Mouse (Mus musculus) thymus, postnatal 25 days (tissue): ENCODE measurements around the gene Zfp420.

Experiments used
- DNase-seq: peaks from one replicate; pipeline ENCODE4 v3.0.0; 2022

The Zfp420 gene

DNA sequence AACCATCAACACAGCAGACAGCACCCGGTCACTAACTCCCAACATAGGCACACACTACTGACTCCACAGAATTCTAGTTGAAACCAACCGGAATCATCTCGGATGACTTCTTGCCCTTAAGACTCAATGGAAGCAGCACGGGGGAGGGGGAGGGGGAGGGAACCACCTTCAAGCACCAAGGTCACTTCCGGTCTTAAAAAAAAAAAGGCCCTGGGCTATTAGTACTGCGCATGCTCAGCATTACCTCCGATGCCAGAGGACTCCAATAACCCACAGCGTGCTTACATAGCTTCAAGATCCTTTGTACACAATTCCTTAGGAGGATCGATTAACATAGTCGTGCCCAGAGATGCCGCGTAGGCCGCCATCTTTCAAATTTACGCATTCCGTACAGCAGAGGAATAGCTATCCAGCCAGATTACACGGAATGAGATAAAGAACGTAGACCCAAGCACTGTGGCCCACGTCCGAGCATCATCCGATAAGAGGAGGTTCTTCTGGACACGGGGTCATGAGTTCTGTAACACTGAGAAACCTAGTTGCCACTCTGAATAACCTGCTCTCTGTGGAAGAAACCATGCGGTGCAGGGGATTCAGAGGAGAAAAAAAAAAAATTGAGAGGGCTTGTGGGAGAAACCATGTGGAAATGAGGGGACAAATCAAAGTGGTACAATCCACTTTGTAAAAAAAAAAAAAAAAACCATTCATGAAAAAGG, 46.3 kb downstream of the Zfp420 start, which contains the start of gene Zfp27:
TSS of gene Zfp27 (minus strand) at position 607 of the 716 bp plus-strand sequence.
- peak; percentile 56 for DNase-seq

DNA sequence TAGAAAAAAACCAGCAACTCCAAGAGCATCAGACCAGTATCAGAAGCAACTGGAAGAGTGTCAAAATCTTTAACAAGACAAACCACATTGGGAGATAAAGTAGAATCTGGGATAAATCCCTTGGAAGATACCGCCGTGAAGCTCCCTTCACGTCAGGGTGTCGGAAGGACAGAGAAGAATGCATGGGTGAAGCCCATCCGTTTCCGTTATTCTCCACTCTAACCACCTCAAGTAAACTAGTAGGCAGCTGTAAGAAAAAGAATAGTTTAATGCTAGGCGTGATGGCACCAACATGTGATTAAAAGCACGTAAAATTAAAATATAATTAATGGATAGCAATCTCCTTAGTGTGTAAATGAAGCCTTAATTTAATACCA, 46.9 kb downstream of the Zfp420 start:
- no peak for DNase-seq

DNA sequence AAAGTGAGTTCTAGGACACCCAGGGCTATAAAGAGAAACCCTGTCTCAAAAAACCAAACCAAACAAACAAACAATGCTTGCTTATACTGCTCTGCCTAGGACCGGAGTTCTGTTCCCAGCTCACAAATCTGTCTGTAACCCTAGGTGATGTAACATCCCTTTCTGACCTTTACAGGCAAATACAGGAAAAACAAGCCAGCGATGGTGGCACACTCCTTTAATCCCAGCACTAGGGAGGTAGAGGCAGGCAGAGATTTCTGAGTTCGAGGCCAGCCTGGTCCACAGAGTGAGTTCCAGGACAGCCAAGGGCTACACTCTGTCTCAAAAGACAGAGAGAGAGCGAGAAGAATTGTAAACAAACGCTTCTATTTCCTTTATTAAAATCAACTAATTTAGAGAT, 47.4 kb downstream of the Zfp420 start:
- DNase-seq: no peak

DNA sequence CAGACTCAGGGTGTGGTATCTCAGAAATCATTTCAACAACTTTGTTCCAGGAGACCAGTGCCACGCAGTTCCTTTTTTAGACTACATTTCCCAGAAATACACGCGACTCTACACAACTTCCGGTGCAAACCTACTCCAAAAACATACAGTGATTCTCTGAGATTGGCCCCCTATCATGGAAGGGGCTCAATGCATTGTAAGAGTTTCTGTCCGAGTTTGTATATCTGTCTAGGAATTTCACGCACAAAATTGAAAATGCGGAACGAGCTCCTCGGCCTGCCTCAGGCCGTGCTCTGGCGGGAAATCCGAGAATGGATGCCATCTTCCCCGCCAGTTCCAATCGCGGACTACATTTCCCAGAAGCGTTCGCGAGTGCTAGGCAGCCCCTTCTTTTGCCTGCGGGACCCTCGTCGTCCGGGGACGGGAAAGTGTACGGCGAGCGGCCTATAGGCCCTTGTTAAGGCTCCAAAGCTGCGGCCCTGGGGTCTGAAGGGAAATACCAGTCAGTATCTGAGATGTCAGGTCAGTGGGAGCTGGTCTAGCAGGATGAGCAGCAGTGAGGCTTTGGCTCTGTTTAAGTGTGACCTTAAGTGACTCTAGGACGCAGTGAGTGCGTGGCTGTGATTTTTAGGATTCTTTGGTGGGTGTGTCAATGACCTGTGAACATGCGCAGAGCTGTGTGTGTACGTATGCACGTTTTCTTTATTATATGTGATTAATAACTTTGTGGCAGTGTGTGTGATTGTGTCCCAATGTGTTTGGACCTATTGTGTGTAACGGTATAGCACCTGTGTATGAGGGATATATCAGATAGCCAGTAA, 48.6 kb downstream of the Zfp420 start, which contains the start of gene Zfp383:
TSS of gene Zfp383 (plus strand) at position 94 of the 821 bp plus-strand sequence.
- peak; percentile 80 for DNase-seq

DNA sequence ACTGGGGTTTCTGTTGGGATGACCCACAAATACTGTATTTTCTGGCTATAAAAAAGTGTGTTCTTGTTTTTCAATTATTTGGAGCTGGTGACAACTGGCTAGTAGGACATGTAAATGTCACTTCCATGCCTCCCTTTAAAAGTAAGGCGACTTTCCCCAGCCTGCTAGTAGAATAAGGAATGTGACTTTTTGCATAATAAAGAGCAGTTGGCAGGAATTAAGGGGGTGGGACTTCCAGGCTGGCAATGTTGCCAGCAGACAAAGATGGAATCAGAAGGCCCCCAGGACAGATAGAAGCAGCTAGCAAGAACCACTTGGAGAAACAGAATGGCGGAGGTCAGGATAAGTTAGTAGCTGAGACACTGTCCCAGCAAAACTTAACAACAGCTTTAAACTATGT, 50.5 kb downstream of the Zfp420 start:
- DNase-seq: no peak

DNA sequence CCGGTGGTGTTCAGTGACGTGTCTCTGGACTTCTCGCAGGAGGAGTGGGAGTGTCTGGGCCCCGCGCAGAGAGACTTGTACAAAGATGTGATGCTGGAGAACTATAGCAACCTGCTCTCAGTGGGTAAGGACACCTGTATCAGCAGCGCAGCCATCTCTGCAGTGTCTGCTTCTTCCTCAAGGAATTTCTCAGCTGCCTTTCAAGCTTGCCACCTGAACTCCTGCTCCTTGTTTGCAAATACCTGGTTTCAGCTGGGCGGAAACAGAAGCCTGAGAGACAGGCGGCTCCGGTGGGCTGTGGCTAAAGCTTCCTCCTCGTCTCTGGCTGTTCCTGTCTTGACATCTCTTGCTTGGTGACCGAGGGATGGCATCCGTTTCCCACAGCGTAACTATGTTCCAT, 52.4 kb downstream of the Zfp420 start:
- DNase-seq: no peak

DNA sequence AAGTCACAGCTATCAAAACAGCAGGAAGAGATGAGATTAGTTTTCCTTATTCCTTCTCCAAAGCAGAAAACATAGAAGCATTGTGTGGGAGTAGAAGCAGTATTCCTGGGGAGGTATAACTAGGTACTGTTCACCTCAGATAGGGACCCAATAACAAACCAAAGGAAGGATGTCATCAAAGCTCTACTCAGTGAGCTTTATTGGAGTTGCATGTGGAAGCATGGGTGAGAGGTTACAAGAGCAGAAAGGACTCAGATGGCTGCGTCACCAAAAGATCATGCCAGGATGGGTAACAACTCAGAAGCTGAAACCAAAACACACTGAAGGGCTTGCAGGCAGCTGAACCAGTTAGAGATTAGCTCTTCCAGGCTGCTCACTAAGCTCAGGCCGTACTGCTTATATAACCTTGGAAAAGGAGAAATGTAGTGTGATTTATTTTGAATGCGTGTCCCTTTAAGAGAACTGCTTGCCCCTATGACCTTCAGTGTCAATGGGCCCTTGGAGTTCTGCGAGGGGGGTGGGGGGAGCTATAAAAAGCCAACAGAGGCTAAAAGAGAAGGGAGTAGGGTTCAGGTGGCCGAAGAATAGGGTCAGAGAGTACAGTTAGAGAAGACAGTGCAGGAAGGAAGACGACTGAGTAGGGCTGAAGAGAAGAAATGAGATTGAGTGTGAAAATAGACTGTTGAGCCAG, 57.7 kb downstream of the Zfp420 start:
- no peak for DNase-seq

DNA sequence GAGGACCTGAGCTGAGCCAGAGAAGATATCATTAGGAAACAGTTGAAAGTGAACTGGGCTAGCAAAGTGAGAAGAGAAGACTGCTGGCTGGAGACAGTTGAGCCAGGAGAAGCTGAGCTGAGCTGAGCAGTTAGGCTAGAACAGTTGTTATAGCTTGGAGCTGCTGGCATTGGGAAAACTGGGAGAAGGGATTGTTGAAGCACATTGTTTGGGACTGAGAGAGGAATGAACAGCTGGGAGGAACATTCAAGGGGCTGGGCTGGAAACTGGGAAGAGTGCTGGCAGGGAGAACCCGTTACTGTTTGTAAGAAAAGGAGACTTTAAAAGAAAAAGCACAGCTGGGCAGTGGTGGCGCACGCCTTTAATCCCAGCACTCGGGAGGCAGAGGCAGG, 58.3 kb downstream of the Zfp420 start:
- DNase-seq: no peak

DNA sequence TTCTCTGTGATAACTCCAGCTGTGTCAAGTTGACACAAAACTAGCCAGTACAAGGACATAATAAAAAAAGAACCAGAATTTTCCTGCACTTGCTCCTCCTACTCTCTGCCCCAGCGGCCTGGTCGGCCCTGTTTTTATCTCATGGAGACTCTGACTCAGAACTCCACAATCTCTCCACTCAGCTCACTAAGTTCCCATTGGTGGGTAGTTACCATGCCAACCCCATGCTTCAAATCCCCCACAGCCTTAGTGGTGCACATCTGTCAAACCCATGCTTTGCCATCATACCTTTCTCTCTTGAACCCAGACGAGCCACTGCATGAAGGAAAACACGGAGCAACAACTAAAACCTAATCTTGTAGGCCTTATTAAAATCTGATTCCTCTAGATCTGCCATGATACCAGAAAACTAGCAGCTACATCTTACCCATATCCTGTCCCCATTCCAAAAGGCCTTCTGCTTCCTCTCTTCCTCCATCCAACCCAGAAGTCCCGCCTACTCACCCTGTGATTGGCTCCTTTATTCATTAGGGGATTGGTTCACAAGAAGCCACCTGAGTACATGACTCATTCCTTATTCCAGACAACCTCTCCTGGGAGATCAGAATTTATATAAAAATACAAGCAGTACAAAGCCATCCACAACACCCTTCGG, 61.8 kb downstream of the Zfp420 start:
- DNase-seq: no peak

DNA sequence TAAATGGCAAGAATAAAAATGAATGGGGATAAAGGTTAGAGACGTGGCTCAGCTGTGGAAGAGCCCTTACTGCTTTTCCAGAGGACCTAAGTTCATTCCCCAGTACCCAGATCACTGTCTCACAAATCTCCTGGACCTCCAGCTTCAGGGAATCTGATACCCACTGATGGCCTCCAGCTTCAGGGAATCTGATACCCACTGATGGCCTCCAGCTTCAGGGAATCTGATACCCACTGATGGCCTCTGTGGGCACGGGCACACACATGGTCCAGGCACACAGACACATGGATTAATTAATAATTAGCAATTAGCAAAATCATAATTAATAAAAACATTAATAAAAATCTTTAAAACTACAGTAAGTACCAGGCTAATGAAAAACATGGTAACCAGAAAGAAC, 63.0 kb downstream of the Zfp420 start:
- no peak for DNase-seq
